Mouse (Mus musculus) liver, adult 2 months (tissue): Measurements from ENCODE around the gene Atp5j2. TPM values are rescaled to one million over a fixed set of nuclear protein-coding genes. Genes with fewer than 3 reads are reported as not detected.
"Not testable (repeated sequence)": the region's sequence is repeated elsewhere in the genome, so short reads cannot be mapped to it uniquely, and the experiment has no call there.

Source experiments
- DNase-seq: peaks from one replicate; pipeline ENCODE4 v3.0.0-alpha.2; 2011; ENCODE audit warnings: low read depth, low spot score; ENCODE audit errors: extremely low read depth
- H3K27ac ChIP-seq: fragments of 200-500 bp; replicated peaks from 2 replicates; pipeline ENCODE4 v1.5.1; 2012; ENCODE audit warnings: low read depth, mild to moderate bottlenecking, control low read depth, inconsistent platforms, low read length; ENCODE audit not compliant: insufficient read depth
- H3K27me3 ChIP-seq: fragments of 200-500 bp; 2 replicates; pipeline ENCODE4 v1.6.1; 2012; ENCODE audit warnings: mild to moderate bottlenecking, moderate library complexity, low read length, inconsistent platforms; ENCODE audit not compliant: control insufficient read depth, insufficient read depth
- H3K36me3 ChIP-seq: fragments of 200-500 bp; 2 replicates; pipeline ENCODE4 v1.6.1; 2012; ENCODE audit warnings: low read length, inconsistent platforms; ENCODE audit not compliant: control insufficient read depth, insufficient read depth
- H3K4me1 ChIP-seq: fragments of 200-500 bp; 2 replicates; pipeline ENCODE4 v1.6.1; 2011; ENCODE audit warnings: low read length; ENCODE audit not compliant: control insufficient read depth, insufficient read depth
- H3K4me3 ChIP-seq: fragments of 200-500 bp; 2 replicates; pipeline ENCODE4 v1.5.1; 2011; ENCODE audit warnings: low read depth, mild to moderate bottlenecking, control low read depth, low read length, moderate library complexity; ENCODE audit not compliant: insufficient read depth
- H3K79me2 ChIP-seq: fragments of 200-500 bp; 2 replicates; pipeline ENCODE4 v1.6.1; 2012; ENCODE audit warnings: inconsistent platforms, mild to moderate bottlenecking, low read length, moderate library complexity; ENCODE audit not compliant: control insufficient read depth, insufficient read depth
- H3K9ac ChIP-seq: fragments of 200-500 bp; 2 replicates; pipeline ENCODE4 v1.6.1; 2012; ENCODE audit warnings: low read depth, mild to moderate bottlenecking, control low read depth, inconsistent platforms, low read length
- CTCF ChIP-seq: fragments of 200-500 bp; IDR thresholded peaks from 2 replicates; pipeline ENCODE4 v1.5.1; 2011; ENCODE audit warnings: low read depth, low read length, control low read depth
- POLR2A ChIP-seq: fragments of 200-500 bp; IDR thresholded peaks from 2 replicates; pipeline ENCODE4 v1.6.1; 2011; ENCODE audit warnings: low read length, control low read depth; ENCODE audit not compliant: insufficient read depth; ENCODE audit errors: extremely low read depth
- WGBS: fragments of 180-500 bp; shearing (Covaris S2); methylation state at CpG from one replicate; pipeline ENCODE4 v1.1.7; 2018; 5-methylcytosine and 5-hydroxymethylcytosine counted together
- polyA plus RNA-seq: library from polyadenylated mRNA; depleted of rRNA; stranded (reverse); fragments of >200 nt; gene quantifications from 2 replicates; pipeline ENCODE4 v1.2.3, GENCODE M21; 2012; rRNA removed
- total RNA-seq: library from RNA; depleted of rRNA; stranded (reverse); fragments of >200 nt; gene quantifications from 2 replicates; pipeline ENCODE4 v1.2.3, GENCODE M21; 2014; rRNA removed

Gene Atp5j2
- 331 and 332 TPM in 2 replicates for total RNA-seq
- 171 and 187 TPM in 2 replicates for polyA plus RNA-seq

DNA sequence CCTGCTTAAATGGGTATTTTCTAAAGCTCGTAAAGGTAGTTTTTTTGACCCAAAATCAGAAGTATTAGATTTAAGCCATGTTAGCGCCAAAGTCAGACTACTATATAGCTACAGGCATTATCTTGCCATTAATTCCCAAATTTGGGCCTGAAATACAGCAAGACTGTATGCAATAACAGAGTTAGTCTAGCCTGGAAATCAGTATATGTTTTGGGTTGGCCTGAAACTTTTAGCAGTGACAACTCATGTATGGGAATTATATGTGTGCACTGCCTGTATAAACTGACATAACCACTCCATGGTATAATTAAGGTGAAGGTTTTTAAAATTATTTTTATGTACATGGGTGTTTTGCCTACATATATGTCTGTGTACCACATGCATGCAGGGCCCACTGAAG is at the start of gene Atp5j2:
Atp5j2 (minus strand) TSS at position 101 of the 400 bp plus-strand sequence.
- DNase-seq, result no peak
- WGBS, result 100% methylated on average over 2 of the region's 2 CpGs

DNA sequence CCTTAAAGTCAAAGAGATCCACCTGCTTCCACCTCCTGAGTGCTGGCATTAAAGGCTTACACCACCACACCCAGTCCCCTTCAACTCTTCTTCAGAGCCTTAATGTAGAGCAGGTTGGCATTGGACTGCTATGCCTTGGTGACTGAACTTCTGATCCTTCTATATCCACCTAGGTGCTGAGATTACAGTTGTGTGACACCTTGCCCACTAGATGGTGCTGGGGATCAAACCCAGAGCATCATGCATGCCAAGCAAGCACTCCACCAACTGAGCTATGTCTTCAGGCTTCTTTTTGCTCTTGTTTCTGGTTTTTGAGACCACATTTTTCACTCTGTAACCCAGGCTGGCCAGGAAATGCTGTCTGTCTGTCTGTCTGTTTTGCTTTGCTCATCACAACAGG is 42.8 kb upstream of the Atp5j2 start:
- DNase-seq, result peak; percentile 36
- Histone ChIP-seq H3K79me2 (peaks cover 33% of the 10 kb centered on the region), H3K9ac (no peak overlapping the region), H3K36me3 (peaks cover 49% of the 10 kb centered on the region), H3K27ac (no peak overlapping the region), H3K4me3 (no peak overlapping the region), H3K27me3 (no peaks in the 10 kb centered on the region), H3K4me1 (peaks cover 7% of the 10 kb centered on the region)
- TF ChIP-seq CTCF (peak; percentile 56), POLR2A (no peak)

More for the DNA sequence above, at the start of gene Atp5j2:
- peaks cover 18% of the 10 kb centered on the region for H3K4me1 ChIP-seq
- peak within 1 kb of the TSS; percentile 80 for H3K9ac ChIP-seq
- no peaks in the 10 kb centered on the region for H3K27me3 ChIP-seq
- H3K4me3 ChIP-seq, result peak within 1 kb of the TSS; percentile 72
- H3K36me3 ChIP-seq, result peaks cover 27% of the 10 kb centered on the region
- peak within 1 kb of the TSS; percentile 94 for H3K27ac ChIP-seq
- peaks cover 26% of the 10 kb centered on the region; the same call in 1 of the 2 replicates for H3K79me2 ChIP-seq
- TF ChIP-seq CTCF (no peak), POLR2A (no peak)

DNA sequence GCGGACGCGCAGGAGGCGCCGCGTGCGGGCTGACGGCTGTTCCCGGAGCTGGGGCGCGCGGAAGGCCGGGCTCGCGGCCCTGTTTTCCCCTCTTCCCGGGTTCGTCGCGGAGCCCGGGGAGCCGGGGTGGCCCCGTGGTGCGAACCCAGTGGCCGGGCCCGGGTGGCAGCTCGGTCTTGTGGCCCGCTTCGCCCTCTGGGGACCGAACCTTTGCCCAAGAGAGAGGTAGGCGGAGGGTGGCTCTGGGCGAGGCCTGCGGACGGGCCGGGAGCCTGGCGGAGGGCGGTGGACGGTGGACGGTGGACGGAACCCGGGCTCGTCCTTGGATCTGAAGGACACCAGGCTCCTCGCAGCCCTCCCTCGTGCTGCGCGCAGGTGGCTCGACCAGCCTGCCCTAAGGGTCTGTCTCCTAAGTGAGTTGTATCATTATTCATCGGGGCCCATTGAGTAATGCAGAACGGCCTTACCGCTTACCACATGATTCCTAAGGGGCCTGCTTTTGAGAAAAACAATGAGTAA is 40.1 kb upstream of the Atp5j2 start:
- Histone ChIP-seq H3K79me2 (peaks cover 27% of the 10 kb centered on the region), H3K4me3 (peak overlapping the region; percentile 98), H3K9ac (peak overlapping the region; percentile 93), H3K4me1 (peaks cover 9% of the 10 kb centered on the region), H3K27me3 (no peaks in the 10 kb centered on the region), H3K27ac (peak overlapping the region; percentile 87), H3K36me3 (peaks cover 29% of the 10 kb centered on the region)
- TF ChIP-seq POLR2A (no peak), CTCF (no peak)
- WGBS, result under 1% methylated on average over 48 of the region's 49 CpGs
- peak; percentile 24 for DNase-seq

DNA sequence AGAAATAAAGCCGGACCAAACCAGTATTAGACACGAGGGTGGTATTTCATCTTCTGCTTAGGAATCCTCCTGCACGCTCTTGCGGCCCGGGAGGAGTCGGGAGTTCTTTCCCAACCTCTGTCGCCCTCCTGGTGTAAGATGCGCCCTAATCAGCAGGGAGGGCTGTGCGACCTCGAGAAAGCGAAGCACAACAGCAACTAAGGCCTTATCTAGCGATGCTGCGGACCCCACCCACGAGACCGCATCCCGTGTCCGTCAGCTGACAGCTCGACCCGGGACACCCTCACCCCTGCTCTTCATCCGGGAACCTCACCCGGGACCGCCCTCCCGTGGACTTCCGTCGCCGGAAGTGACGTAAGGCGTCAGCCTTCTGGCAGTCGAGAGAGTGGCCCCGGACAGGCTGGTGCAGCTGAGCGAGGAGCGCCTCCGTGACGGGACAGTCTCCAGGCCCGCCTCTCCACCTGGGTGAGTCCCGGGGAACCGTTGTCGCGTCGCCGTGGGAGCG is 39.6 kb upstream of the Atp5j2 start, which contains the start of gene Zfp655:
Zfp655 (plus strand) TSS at position 349 of the 505 bp plus-strand sequence.
- Histone ChIP-seq H3K36me3 (peaks cover 26% of the 10 kb centered on the region), H3K4me1 (peaks cover 12% of the 10 kb centered on the region), H3K27me3 (no peaks in the 10 kb centered on the region), H3K27ac (peak within 1 kb of the TSS; percentile 90), H3K9ac (peak within 1 kb of the TSS; percentile 93), H3K4me3 (peak within 1 kb of the TSS; percentile 98), H3K79me2 (peaks cover 26% of the 10 kb centered on the region)
- TF ChIP-seq CTCF (0 out of 2 replicates have a peak, but pooled peaks have one; percentile 2), POLR2A (peak; percentile 92)
- peak; percentile 91 for DNase-seq
- WGBS, result 1% methylated on average over 42 of the region's 42 CpGs

DNA sequence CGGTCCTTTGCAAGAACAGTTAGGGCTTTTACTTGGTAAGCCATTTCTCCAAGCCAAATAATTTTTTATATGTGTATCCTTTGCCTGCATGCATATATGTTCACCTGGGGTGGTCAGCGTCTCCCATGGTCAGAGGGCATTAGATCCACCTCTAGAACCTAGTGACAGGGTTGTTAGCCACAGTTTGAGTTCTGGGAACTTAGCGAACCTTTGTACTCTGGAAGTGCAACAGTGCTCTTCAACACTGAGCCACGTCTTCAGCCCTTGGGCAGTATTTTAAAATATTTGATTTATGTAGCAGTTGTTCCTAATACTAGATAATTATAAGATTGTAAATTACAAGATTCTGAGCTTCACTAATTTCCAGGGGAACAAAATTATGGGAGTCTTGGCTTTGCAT is 38.8 kb upstream of the Atp5j2 start:
- Histone ChIP-seq H3K27ac (peak overlapping the region; percentile 90), H3K36me3 (peaks cover 23% of the 10 kb centered on the region), H3K79me2 (peaks cover 26% of the 10 kb centered on the region), H3K4me1 (peaks cover 16% of the 10 kb centered on the region), H3K4me3 (no peak overlapping the region; the same call in 1 of the 2 replicates), H3K27me3 (no peaks in the 10 kb centered on the region), H3K9ac (no peak overlapping the region)
- TF ChIP-seq CTCF, result no peak
- TF ChIP-seq POLR2A, result no peak
- peak; percentile 76 for DNase-seq
- WGBS, result 40% methylated on average over 4 of the region's 4 CpGs

DNA sequence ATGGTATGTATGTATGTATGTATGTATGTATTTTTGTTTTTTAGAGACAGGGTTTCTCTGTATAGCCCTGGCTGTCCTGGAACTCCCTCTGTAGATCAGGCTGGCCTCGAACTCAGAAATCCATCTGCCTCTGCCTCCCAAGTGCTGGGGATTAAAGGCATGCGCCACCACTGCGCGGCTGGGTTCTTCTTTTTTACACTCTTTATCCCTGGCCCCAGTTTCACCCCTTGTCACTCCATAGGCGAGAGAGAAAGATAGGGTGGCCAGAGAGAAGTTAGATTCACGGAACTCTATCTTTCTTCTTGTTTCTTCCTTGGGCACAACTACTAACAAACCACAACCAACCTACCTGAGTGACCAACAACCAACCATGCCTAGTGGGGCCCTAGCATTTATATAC is 37.4 kb upstream of the Atp5j2 start:
- DNase-seq, result not testable (repeated sequence)

More for the DNA sequence above, 37.4 kb upstream of the Atp5j2 start:
- peaks cover 16% of the 10 kb centered on the region for H3K79me2 ChIP-seq
- WGBS, result 89% methylated on average over 6 of the region's 6 CpGs
- H3K4me1 ChIP-seq, result peaks cover 16% of the 10 kb centered on the region
- H3K4me3 ChIP-seq, H3K27me3 ChIP-seq, H3K27ac ChIP-seq, H3K9ac ChIP-seq: not testable (repeated sequence)
- peaks cover 10% of the 10 kb centered on the region for H3K36me3 ChIP-seq
